Mouse (Mus musculus) kidney, adult 18-20 months (tissue): ENCODE measurements around the gene Mas1.

ENCODE experiments used
- DNase-seq: peaks from one replicate; pipeline ENCODE4 v3.0.0; 2021

The Mas1 gene

DNA sequence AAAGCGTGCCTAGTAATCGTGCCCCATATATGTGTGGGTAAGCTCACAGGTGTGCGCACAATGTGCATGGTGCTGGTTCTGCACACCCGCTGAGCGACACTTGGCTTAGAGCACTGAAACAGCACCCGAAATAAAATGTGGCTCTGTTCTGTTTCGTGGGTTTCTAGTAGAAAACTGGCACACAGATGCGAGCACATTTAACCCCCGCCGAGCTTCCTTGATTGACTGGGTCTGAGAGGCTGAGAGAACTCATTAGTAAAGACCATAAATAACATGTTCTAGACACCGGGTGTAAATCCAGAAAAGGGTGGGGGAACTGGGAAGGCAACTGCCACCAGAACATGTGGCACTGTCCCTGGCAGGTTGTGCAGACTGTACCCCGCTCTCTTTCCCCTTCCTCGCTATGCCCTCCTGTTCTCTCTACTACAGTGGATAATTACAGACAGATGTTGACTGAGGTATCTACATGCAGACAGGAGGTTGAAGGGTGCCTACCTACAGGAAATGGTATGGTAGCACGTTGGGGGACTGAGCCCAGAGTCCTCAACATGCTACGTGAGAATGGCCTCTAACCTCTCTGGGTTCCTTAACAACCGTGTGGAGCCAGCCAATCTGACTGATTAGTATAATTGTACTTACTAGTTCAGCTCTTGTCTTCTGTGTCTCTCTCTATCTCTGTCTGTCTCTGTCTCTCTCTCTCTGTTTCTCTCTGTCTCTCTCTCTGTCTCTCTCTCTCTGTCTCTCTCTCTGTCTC is 4.5 kb upstream of the Mas1 start:
- no peak for DNase-seq

DNA sequence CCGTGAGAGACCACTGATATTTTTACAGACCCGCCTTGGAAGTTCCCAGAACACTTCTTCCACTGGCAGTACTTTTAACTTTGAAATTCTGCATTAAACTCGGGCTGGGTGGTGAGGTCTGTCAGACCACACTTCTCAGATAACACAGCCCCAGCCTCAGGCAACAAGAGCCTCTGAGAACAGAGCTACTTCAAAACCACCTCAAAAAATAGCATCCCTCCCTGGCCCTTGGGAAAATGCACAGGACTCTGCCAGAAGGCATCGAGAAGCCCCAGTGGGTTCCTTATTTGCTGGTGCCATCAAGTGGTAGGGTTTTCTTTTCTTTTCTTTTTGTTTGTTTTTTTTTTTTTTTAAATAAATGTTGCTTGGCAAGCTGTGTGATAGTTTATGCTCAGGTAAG is 697 bp upstream of the Mas1 start:
- no peak for DNase-seq

- no peak for DNase-seq
Observed at GRCm38 (mm10) chr17:12866853-12867252, 1.1 kb downstream of the Mas1 start.

- DNase-seq = no peak
Observed at GRCm38 (mm10) chr17:12865407-12865806, 2.5 kb downstream of the Mas1 start.

DNA sequence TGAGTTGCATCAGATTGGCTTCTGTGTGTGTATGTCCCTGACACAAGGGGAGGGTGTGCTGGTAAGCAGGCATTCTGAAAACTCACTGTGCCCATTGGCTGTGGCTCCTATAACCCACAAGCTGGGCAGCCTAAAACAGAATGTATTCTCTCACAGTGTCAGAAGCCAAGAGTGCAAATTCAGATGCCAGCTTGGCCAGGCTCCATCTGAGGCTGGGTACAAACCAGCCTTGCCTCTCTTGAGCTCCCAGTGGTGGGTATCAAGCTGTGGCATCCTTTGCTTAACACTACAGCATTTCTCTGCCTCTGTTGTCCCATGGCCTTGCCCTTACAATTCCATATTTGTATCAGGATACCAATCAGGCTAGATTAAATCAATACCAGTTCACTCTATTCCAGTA is 3.8 kb downstream of the Mas1 start:
- no peak for DNase-seq

- peak; percentile 54 for DNase-seq
Observed at GRCm38 (mm10) chr17:12859006-12859520, 8.9 kb downstream of the Mas1 start.

- peak; percentile 25 for DNase-seq
Observed at GRCm38 (mm10) chr17:12858072-12858471, 9.9 kb downstream of the Mas1 start.

GRCm38 (mm10) chr17:12857395-12857794 is 10.5 kb downstream of the Mas1 start:
- DNase-seq = no peak

GRCm38 (mm10) chr17:12854386-12854785 is 13.6 kb downstream of the Mas1 start:
- DNase-seq = no peak

- no peak for DNase-seq
Observed at GRCm38 (mm10) chr17:12853821-12854220, 14.1 kb downstream of the Mas1 start.

GRCm38 (mm10) chr17:12851689-12852088 is 16.3 kb downstream of the Mas1 start:
- no peak for DNase-seq

- no peak for DNase-seq
Observed at GRCm38 (mm10) chr17:12849778-12850382, 18.1 kb downstream of the Mas1 start.

GRCm38 (mm10) chr17:12847736-12848135 is 20.2 kb downstream of the Mas1 start:
- DNase-seq = no peak

GRCm38 (mm10) chr17:12846474-12846873 is 21.5 kb downstream of the Mas1 start:
- peak; percentile 59 for DNase-seq

GRCm38 (mm10) chr17:12845862-12846261 is 22.1 kb downstream of the Mas1 start:
- DNase-seq = no peak

DNA sequence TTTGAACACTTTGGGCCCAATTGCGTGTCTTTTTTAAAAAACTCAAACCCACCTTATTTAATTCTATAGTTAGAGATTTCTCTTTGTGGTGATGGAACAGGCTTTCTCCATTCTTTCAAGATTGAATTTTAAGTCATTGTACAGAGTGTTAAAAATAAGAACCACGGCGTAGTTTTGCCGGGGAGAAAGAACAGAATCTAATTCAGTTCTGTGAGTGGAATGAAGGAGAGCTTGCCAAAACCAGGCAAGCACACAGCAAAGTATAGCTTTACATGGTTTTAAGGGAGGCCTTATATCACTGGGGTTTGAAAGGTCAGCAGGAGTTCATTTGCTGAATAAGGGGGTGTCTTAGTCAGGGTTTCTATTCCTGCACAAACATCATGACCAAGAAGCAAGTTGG is 23.4 kb downstream of the Mas1 start:
- DNase-seq = no peak

- DNase-seq = no peak
Observed at GRCm38 (mm10) chr17:12843826-12844225, 24.1 kb downstream of the Mas1 start.

- no peak for DNase-seq
Observed at GRCm38 (mm10) chr17:12839475-12840267, 28.3 kb downstream of the Mas1 start.

DNA sequence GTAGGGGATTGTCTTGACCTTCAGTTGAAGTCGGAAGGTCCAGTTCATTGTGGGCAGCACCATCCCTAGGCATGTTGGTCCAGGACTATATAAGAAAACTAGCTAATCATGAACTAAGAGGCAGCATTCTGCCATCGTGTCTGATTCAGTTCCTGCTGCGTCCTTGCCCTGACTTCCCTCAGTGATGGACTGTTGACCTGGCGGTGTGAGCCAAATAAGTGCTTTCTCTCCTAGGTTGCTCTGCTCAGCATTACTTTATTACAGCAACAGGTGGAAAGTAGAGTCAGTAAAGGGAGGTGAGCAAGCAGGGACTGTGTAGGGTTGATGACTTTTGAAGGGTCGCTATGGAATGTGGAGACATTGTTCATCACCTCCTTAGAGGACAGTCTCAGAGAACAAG is 32.2 kb downstream of the Mas1 start:
- DNase-seq = no peak

DNA sequence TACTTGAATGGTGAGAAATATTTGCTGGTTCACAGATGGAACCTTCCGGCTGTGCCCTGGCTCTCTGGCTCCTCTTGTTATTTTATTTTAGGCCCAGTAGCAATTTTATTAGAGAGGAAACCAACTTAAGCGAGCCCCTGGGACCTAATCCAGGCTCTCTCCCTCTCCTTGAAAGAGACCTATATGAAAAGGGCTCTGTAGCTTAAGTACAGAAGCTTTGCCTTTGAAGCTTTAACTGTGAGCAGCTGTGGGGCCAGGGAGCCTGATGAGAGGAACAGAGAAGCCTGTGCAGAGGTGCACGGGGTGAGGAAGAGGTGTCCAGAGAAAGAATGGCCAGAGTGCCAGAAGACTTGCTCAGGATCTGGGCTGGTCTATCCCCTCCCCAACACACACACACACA is 33.1 kb downstream of the Mas1 start:
- DNase-seq = no peak

DNA sequence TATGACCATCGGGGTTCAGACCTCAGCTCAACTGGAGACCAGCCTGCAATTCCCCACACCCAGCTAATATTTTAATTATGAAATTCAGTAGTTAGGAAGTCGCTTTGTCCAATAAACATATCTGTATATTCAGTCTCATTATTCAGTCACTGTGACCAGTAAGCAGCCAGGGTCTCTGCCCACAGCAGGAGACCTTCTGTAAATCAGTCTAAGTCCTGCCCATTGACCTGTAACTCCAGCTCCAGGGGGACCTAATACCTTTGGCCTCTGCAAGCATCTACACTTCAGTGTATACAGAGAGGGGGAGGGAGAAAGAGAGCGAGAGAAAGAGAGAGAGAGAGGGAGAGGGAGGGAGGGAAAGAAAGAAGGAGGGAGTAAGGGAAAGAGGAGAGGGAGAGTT is 33.6 kb downstream of the Mas1 start:
- peak; percentile 23 for DNase-seq

DNA sequence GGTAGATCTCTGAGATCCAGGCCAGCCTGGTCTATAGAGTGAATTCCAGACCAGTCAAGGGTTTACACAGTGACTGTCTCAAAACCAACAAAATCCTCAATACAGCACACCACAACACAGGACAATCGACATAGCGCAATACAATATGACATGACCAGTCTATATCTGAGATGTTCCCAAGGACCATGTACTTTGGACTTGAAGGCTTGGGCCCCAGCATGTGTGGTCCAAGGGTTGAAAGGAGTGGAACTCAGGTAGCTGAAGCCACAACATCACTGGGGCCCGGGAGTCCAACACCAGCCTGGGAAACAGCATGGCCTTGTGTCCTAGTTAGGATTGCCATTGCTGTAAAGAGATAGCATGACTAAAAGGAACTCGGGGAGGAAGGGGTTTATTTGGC is 35.3 kb downstream of the Mas1 start:
- DNase-seq = no peak

- no peak for DNase-seq
Observed at GRCm38 (mm10) chr17:12832231-12832630, 35.7 kb downstream of the Mas1 start.

- no peak for DNase-seq
Observed at GRCm38 (mm10) chr17:12830351-12830750, 37.6 kb downstream of the Mas1 start.
